Mouse (Mus musculus): ENCODE results near the gene Zfp13.
"Not testable (repeated sequence)": the region's sequence is repeated elsewhere in the genome, so short reads cannot be mapped to it uniquely, and the experiment has no call there.

The Zfp13 gene

GRCm38 (mm10) chr17:23598582-23599552, at the start of gene Zfp13:
TSS of gene Zfp13 (minus strand) at chr17:23599487.
- DNase-seq (ENCODE audit: low spot score): peak; percentile 92

DNA sequence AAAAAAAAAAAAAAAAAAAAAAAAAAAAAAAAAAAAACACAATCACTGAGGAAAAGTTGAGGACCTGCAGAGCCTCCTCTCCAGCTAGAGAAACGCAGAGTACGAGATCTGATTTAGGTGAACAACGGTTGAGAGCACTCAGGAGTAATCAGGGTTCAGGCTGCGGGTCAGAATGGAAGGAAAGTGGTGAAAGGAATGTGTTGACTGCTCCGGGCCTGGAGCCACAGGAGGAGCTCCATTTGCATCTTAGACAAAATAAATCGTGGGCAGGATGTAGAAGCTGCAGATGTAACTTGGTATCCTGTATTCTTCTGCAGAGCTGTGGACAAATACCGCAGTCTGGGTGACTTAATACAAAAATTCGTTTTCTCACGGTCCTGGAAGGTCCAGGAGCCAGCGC, 46.6 kb upstream of the Zfp13 start:
- DNase-seq (ENCODE audit: low spot score): no peak

DNA sequence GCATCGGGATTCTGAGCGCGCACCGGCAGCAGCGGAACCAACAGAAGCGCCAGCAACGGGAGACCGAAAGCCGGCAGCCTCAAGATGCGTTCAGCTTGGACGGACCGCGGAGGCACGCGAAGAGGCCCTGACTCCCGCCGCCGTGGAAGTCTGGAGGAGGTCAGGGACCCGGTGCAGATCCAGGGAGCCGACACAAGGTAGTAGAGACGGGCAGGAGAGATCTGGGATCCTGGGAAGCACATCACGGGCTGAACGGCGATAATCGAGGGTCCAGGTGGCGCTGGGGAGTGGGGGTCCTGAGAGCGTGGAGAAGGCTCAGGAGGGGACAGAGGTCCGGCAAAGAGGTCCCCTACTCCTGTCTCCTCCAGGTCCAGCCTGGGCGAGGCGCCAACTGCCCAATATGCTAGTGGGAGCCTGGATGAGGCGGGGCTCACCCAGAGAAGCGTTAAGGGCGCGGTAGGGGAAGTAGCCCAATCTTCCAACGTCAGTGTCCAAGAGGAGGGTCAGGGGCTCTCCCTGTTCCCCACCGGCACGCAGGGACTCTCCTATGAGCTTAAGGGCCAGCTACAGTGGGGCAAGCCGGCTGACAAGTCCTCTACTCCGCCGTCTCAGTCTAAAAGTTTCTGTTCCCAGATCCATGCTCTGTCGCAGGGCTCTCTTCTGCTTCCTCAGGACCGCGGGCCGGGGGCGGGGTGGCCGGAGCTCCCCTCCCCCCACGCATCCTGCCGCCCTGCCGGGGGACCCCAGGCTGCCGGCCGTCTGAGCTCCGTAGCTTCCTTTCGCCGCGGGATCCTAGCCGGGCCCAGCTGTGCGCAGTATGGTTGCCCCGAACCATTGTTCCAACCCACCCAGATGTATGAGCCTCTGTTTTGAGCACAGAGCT, 45.6 kb upstream of the Zfp13 start, which contains the start of gene Mmp25:
Mmp25 (minus strand) TSS at position 665 of the 883 bp plus-strand sequence.
- DNase-seq (ENCODE audit: low spot score): no peak

DNA sequence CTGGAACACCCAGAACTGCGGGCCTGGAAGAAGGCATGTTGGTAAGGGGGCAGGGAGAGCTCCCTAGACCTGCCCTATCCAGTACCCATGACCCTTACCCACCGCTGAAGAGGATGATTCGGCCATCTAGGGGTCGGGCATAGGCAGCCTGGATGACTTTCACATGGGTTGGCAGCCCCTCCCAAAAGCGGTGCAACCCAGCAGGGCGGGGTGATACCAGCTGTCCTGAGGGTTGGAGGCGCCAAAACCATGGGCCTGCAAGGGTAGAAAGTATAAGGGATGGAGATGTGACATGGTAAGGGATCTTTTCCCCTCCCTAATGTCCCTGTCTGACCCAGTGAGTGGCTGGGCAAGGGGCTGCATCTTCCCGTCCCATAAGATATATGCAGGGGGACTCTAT, 32.0 kb upstream of the Zfp13 start:
- no peak for DNase-seq (ENCODE audit: low spot score)

GRCm38 (mm10) chr17:23630195-23631020, 31.1 kb upstream of the Zfp13 start:
- DNase-seq (ENCODE audit: low spot score): peak; percentile 41

DNA sequence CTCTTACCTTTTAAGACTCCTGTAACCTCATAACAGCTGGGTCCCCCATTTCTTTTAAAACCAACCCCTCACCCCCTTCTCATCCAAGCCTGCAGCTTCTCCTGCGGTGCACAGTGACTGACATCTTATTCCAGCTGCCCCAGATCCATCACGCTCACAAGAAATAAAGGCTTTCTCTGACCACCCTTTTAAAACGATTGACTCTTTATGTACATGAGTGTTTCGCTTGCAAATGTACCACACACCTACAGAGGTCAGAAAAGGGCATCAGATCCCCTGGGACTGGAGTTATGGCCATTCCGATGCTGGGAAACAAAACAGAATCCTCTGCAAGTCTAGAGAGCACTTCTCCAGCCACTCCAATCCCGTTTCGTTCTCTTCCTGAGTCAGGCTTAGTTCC, 28.5 kb upstream of the Zfp13 start:
- no peak for DNase-seq (ENCODE audit: low spot score)

- no peak for DNase-seq (ENCODE audit: low spot score)
Measured at GRCm38 (mm10) chr17:23620351-23620750, 21.1 kb upstream of the Zfp13 start.

- DNase-seq (ENCODE audit: low spot score): no peak
Measured at GRCm38 (mm10) chr17:23617087-23617486, 17.8 kb upstream of the Zfp13 start.

GRCm38 (mm10) chr17:23610361-23610800, 11.1 kb upstream of the Zfp13 start:
- no peak for DNase-seq (ENCODE audit: low spot score)

DNA sequence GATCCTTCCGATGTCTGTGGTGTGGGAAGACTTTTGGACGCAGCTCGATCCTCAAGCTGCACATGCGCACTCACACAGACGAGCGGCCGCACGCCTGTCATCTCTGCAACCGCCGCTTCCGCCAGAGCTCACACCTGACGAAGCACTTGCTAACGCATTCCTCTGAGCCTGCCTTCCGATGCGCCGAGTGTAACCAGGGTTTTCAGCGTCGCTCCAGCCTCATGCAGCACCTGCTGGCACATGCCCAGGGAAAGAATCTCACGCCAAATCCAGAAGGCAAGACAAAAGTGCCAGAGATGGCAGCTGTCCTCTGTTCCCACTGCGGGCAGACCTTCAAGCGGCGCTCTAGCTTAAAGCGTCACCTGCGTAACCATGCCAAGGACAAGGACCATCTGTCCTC, 10.3 kb upstream of the Zfp13 start:
- DNase-seq (ENCODE audit: low spot score): no peak

- no peak for DNase-seq (ENCODE audit: low spot score)
Measured at GRCm38 (mm10) chr17:23605220-23605619, 5.9 kb upstream of the Zfp13 start.

- no peak for DNase-seq (ENCODE audit: low spot score)
Measured at GRCm38 (mm10) chr17:23604394-23604793, 5.1 kb upstream of the Zfp13 start.

DNA sequence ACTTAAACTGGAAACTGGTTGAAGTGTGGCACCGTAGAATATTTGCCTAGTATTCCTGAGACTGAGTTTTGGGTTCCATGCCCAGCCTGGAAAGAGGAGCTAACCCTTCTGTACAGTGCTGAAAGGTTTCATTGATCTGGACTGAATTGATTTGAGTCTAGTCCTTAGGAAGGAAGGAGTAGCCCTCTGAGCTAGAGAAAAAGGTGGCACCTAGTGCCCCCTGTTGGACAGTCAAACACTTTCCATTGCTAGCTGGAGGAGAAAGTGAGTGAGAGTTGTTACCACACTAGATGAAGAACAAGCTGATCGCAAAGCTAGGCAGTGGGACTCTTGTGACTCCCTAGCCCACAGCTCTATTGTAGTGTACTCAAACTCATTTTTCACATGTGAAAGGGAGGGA, 4.3 kb upstream of the Zfp13 start:
- no peak for DNase-seq (ENCODE audit: low spot score)

- DNase-seq (ENCODE audit: low spot score): no peak
Measured at GRCm38 (mm10) chr17:23603077-23603476, 3.8 kb upstream of the Zfp13 start.

- DNase-seq (ENCODE audit: low spot score): no peak
Measured at GRCm38 (mm10) chr17:23601836-23602585, 2.7 kb upstream of the Zfp13 start.

- DNase-seq (ENCODE audit: low spot score): no peak
Measured at GRCm38 (mm10) chr17:23600641-23601622, 1.6 kb upstream of the Zfp13 start, which contains the start of gene Zscan10. TSS of gene Zscan10 (plus strand) at chr17:23600856.

- DNase-seq (ENCODE audit: low spot score): no peak
Measured at GRCm38 (mm10) chr17:23599605-23600063, 347 bp upstream of the Zfp13 start.

DNA sequence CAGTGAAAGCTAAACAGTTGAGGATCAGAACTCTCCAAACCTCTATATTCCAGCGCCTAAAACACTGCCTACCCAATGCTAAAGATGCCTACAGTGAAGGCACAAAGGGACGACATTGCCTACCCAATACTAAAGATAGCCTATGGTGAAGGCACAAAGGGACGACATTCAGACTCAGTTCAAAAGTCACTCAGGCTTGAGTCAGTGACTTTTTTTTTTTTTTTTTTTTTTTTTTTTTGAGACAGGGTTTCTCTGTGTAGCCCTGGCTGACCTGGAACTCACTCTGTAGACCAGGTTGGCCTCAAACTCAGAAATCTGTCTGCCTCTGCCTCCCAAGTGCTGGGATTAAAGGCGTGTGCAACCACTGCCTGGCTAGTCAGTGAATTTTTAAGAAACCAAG, 4.1 kb downstream of the Zfp13 start:
- not testable (repeated sequence) for DNase-seq (ENCODE audit: low spot score)

DNA sequence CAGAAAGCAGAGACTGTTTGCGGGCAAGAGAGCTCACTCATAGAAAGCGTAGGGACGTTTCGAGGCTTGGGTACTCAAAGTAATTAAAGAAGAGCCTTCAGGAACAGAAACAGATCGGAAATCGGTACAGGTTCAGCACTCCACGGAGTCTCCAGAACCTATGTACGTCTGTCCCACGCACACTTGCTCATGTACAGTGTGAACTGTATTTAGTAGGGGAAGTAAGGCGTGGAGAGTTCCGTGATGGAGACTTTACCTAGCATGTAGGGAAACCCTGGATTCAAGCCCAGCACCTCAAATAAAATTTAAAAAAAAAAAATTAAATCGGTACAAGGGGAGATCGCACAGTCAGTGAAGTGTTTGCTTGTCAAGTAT, 6.4 kb downstream of the Zfp13 start:
- DNase-seq (ENCODE audit: low spot score): no peak
